Mouse (Mus musculus): ENCODE results near the gene Sephs1. TPM values are rescaled to one million over a fixed set of nuclear protein-coding genes. Genes with fewer than 3 reads are reported as not detected.

The Sephs1 gene
- total RNA-seq, 2 experiments from 2014 or later, result 18.8 to 19.3 TPM

DNA sequence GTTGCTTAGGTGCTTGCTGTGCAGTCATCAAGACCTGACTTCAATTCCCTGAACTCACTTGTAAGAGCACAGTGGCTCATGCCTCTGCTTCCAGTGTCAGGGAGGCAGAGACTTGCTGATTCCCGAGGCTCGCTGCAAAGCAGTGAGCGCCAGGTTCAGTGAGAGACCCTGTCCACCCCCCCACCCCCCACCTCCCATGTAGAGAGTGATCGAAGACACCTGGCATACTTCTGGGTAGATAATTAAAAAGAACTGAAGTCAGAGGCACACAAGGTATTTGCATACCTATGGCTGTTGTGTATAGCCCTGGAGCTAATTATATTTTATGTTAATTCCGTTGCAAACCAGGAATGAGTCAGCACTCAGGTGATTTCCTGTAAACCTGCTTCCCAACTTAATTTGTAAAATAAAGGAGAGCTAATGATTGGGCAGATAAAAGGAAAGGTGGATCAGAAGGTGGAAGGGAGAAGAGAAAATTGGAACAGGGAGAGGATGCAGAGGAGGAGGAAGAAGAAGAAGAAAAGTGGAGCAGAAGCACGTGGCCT, 72.9 kb downstream of the Sephs1 start:
- intact Hi-C loops (cut with DNase I), result no loop called here
- DNase-seq, result no peak

DNA sequence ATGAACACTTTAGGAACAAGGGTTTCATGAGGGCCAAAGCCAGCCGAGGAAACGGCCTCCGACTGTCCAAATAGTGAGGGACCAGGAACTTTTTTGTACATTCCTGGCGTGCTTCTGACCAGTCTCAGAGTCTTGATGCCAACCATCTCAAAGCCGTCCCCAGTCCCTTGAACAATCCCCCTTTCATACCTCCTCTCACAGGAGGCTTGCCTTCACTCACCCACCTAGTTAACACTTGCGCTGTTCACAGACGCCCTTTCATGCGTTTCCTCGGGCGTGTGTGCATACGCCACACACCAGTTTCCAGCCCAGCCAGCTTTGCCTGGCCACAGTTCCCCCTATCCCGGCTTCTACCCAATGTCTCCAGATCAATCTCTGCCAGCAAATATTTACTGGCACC, 76.7 kb downstream of the Sephs1 start:
- DNase-seq, result no peak
- intact Hi-C loops (cut with DNase I), result no loop called here

Other genes with a start within 250 kb of the Sephs1 start
- 10 to 100 TPM; 30.0 to 31.5 TPM for gene Prpf18, start 229.5 kb upstream of the Sephs1 start, total RNA-seq (2021)
- gene Bend7, start 163.7 kb upstream of the Sephs1 start, total RNA-seq (2021), result 1 to 10 TPM; 5.8 to 6.8 TPM
- gene Phyh, start 37.5 kb downstream of the Sephs1 start, total RNA-seq (2021), result 100 to 1,000 TPM; 532 to 534 TPM
- not detected for gene Ucma, start 94.6 kb downstream of the Sephs1 start, total RNA-seq (2021)
- 1 to 10 TPM in 1 of 2 experiments, under 1 TPM in 1; 0.88 to 1.8 TPM for gene Mcm10, start 131.2 kb downstream of the Sephs1 start, total RNA-seq (2021)
- 10 to 100 TPM; 41.8 to 44.0 TPM for gene Optn, start 182.5 kb downstream of the Sephs1 start, total RNA-seq (2021)